In genomic region chr17:36314511-36314910, GRCm38 (mm10) we compare ENCODE assay signal across 9 mouse cellular contexts. TPM values are rescaled to one million over a fixed set of nuclear protein-coding genes. Genes with fewer than 3 reads are reported as not detected.
DNase-seq lines count a peak whose midpoint lies in the region; ATAC-seq and TF ChIP-seq lines count a peak whose summit lies in the region.
"Had no signal": no experiment of that assay in that cellular context is flagged by ENCODE, and none has a peak within 500 bp of the region (broad histone marks: within the 10 kb centered on the region; RNA-seq: fewer than 3 reads in every experiment).

No protein-coding gene starts in this region.

- peak overlapping the region; percentile 82; the same call in 1 of the 2 replicates for H3K27ac ChIP-seq in forebrain, embryonic 12.5 days

- peaks cover 6% of the 10 kb centered on the region for H3K4me1 ChIP-seq in forebrain, embryonic 12.5 days

- no peaks in the 10 kb centered on the region for H3K9me3 ChIP-seq in forebrain, embryonic 12.5 days

- WGBS in forebrain, embryonic 12.5 days = under 1% methylated on average over 9 of the region's 9 CpGs

- H3K4me3 ChIP-seq in forebrain, embryonic 12.5 days (replicated peaks) = peak overlapping the region; percentile 54
- peak overlapping the region; percentile 26 for H3K4me3 ChIP-seq in myocyte

- no peaks in the 10 kb centered on the region for H3K79me2 ChIP-seq in myocyte (ENCODE audit: control insufficient read depth, insufficient read depth)

- ATAC-seq in cerebellum, adult (ENCODE audit: insufficient number of reproducible peaks, low FRiP score, low TSS enrichment) = no peak
- ATAC-seq in forebrain, embryonic 12.5 days (ENCODE audit: low FRiP score) = peak; percentile 63

- DNase-seq in cerebellum, adult 11 months = peak; percentile 33
- peak; percentile 10 for DNase-seq in right cerebral cortex, postnatal 25 days
- no peak for DNase-seq in right cerebral cortex, postnatal 14 days
- DNase-seq in layer of hippocampus, postnatal 10 days (ENCODE audit: low spot score in 2 of 2) = peak; percentile 13 to 39
- no peak for DNase-seq in adrenal gland, postnatal 10 days

- H3K9ac ChIP-seq in forebrain, embryonic 12.5 days = no peak overlapping the region

- H3ac ChIP-seq in myocyte (ENCODE audit: control insufficient read depth, insufficient read length) = no peak overlapping the region

- peak overlapping the region; percentile 68 for H3K4me2 ChIP-seq in forebrain, embryonic 12.5 days
- H3K4me2 ChIP-seq in myocyte (ENCODE audit: low read depth) = peak overlapping the region; percentile 99

- H3K36me3 ChIP-seq in forebrain, embryonic 12.5 days (replicated peaks) = no peaks in the 10 kb centered on the region
- H3K36me3 ChIP-seq in myocyte (ENCODE audit: control insufficient read depth, insufficient read depth) = no peaks in the 10 kb centered on the region

- H3K27me3 ChIP-seq in forebrain, embryonic 12.5 days = peaks cover 4% of the 10 kb centered on the region; the same call in 1 of the 2 replicates
- H3K27me3 ChIP-seq in myocyte (ENCODE audit: control insufficient read depth, insufficient read depth, insufficient read length) = no peaks in the 10 kb centered on the region

- no peak for TF ChIP-seq POLR2A in myocyte (IDR thresholded peaks at IDR 0.05; ENCODE audit: insufficient read length, low read depth)

TF ChIP-seq in myocyte, 11 proteins besides CTCF, POLR2A, EP300 and RAD21:
- no peak for TF ChIP-seq USF1 (IDR thresholded peaks at IDR 0.05; ENCODE audit: low read depth)
- TF ChIP-seq TCF12 (IDR thresholded peaks at IDR 0.05; ENCODE audit: insufficient read depth, poor library complexity, severe bottlenecking) = no peak
- TF ChIP-seq E2F4 (IDR thresholded peaks at IDR 0.05; ENCODE audit: insufficient read depth) = no peak

RNA-seq across cellular contexts. Expression of gene H2-M10.1, which starts 11.4 kb away (rescaled TPM):
- polyA plus RNA-seq in forebrain, embryonic 12.5 days (2016; fragmentation: Nextera tagmentation; extraction: Ambion mirVana) = not detected in 2 replicates
- not detected for total RNA-seq in layer of hippocampus, postnatal 10 days (2021)
- 1.4 TPM for polyA plus RNA-seq in myocyte (2012; fragmentation: generic; extraction: Trizol)
- total RNA-seq in adrenal gland, postnatal 10 days (2021) = not detected
- total RNA-seq: liver, adult 2 months had no signal
- polyA plus RNA-seq: liver, adult 2 months had no signal

RNA-seq across cellular contexts. Expression of gene H2-M10.2, which starts 28.2 kb away (rescaled TPM):
- 0.18 TPM in 1 of 2 replicates, not detected in the other for polyA plus RNA-seq in forebrain, embryonic 12.5 days (2016; fragmentation: Nextera tagmentation; extraction: Ambion mirVana)
- not detected for total RNA-seq in layer of hippocampus, postnatal 10 days (2021)
- not detected for polyA plus RNA-seq in myocyte (2012; fragmentation: generic; extraction: Trizol)
- not detected for total RNA-seq in adrenal gland, postnatal 10 days (2021)
- total RNA-seq: liver, adult 2 months had no signal
- polyA plus RNA-seq: liver, adult 2 months had no signal

RNA-seq across cellular contexts. Expression of gene Trim39, which starts 42.5 kb away (rescaled TPM):
- 22.2 and 23.3 TPM in 2 replicates for polyA plus RNA-seq in forebrain, embryonic 12.5 days (2016; fragmentation: Nextera tagmentation; extraction: Ambion mirVana)
- total RNA-seq in layer of hippocampus, postnatal 10 days (2021) = 10 to 100 TPM; 21.1 to 23.9 TPM
- polyA plus RNA-seq in myocyte (2012; fragmentation: generic; extraction: Trizol) = 5.5 TPM
- total RNA-seq in adrenal gland, postnatal 10 days (2021) = 10 to 100 TPM; 13.8 to 17.8 TPM

RNA-seq across cellular contexts. Expression of gene H2-M10.3, which starts 53.7 kb away (rescaled TPM):
- not detected in 2 replicates for polyA plus RNA-seq in forebrain, embryonic 12.5 days (2016; fragmentation: Nextera tagmentation; extraction: Ambion mirVana)
- not detected for total RNA-seq in layer of hippocampus, postnatal 10 days (2021)
- polyA plus RNA-seq in myocyte (2012; fragmentation: generic; extraction: Trizol) = not detected
- not detected for total RNA-seq in adrenal gland, postnatal 10 days (2021)
- total RNA-seq: liver, adult 2 months had no signal
- polyA plus RNA-seq: liver, adult 2 months had no signal

RNA-seq across cellular contexts. Expression of gene Rpp21, which starts 56.6 kb away (rescaled TPM):
- 75.8 and 84.7 TPM in 2 replicates for polyA plus RNA-seq in forebrain, embryonic 12.5 days (2016; fragmentation: Nextera tagmentation; extraction: Ambion mirVana)
- total RNA-seq in layer of hippocampus, postnatal 10 days (2021) = 10 to 100 TPM; 42.6 to 43.6 TPM
- polyA plus RNA-seq in myocyte (2012; fragmentation: generic; extraction: Trizol) = 59.2 TPM
- total RNA-seq in adrenal gland, postnatal 10 days (2021) = 10 to 100 TPM; 38.3 to 48.1 TPM

Comparison
In these comparisons a context has a peak if more than half of its experiments do, and no peak if none do; other contexts are left out.
1. DNase-seq: peak in cerebellum, adult 11 months (single experiment), right cerebral cortex, postnatal 25 days (single experiment) and layer of hippocampus, postnatal 10 days (2 of 2); none in right cerebral cortex, postnatal 14 days (single experiment) and adrenal gland, postnatal 10 days (single experiment).